In genomic region chr1:159675472-159675871, GRCm38 (mm10) we compare ENCODE assay signal across 23 mouse cellular contexts.
A peak's percentile ranks its signal among the peaks of the same experiment; 100 is the strongest.
DNase-seq lines count a peak whose midpoint lies in the region; ATAC-seq lines count a peak whose summit lies in the region.
"Had no signal": no experiment of that assay in that cellular context is flagged by ENCODE, and none has a peak within 500 bp of the region (broad histone marks: within the 10 kb centered on the region; RNA-seq: fewer than 3 reads in every experiment).

No protein-coding gene starts in this region.

- ATAC-seq in hindbrain, embryonic 12.5 days (ENCODE audit: low FRiP score), result 0 out of 2 replicates have a peak, but pooled peaks have one; percentile 26
- 0 out of 2 replicates have a peak, but pooled peaks have one; percentile 40 for ATAC-seq in hindbrain, embryonic 14.5 days (ENCODE audit: low FRiP score)
- no peak for ATAC-seq in hindbrain, embryonic 11.5 days (ENCODE audit: low FRiP score)
- peak; percentile 78 for ATAC-seq in granulocyte monocyte progenitor cell, adult 5-6 weeks (replicated peaks; ENCODE audit: poor library complexity, severe bottlenecking)
- ATAC-seq in megakaryocyte progenitor cell, adult 5-6 weeks (replicated peaks; ENCODE audit: poor library complexity), result peak; percentile 89
- ATAC-seq: forebrain, embryonic 14.5 days; forebrain, embryonic 16.5 days had no signal

- no peak overlapping the region for H3K9ac ChIP-seq in hindbrain, embryonic 12.5 days
- no peak overlapping the region for H3K9ac ChIP-seq in hindbrain, embryonic 14.5 days
- no peak overlapping the region for H3K9ac ChIP-seq in hindbrain, embryonic 11.5 days (ENCODE audit: low read depth, low read length)
- H3K9ac ChIP-seq: embryonic facial prominence, embryonic 13.5 days; embryonic facial prominence, embryonic 15.5 days; forebrain, embryonic 12.5 days had no signal

- H3K9me3 ChIP-seq in hindbrain, embryonic 12.5 days (replicated peaks), result no peaks in the 10 kb centered on the region
- H3K9me3 ChIP-seq in hindbrain, embryonic 10.5 days, result no peaks in the 10 kb centered on the region
- H3K9me3 ChIP-seq in hindbrain, embryonic 14.5 days (ENCODE audit: control insufficient read depth, low read length), result no peaks in the 10 kb centered on the region
- H3K9me3 ChIP-seq in hindbrain, embryonic 11.5 days (ENCODE audit: control insufficient read depth, low read length), result no peaks in the 10 kb centered on the region
- no peaks in the 10 kb centered on the region for H3K9me3 ChIP-seq in embryonic facial prominence, embryonic 10.5 days
- H3K9me3 ChIP-seq: embryonic facial prominence, embryonic 13.5 days; embryonic facial prominence, embryonic 15.5 days; forebrain, embryonic 10.5 days; forebrain, embryonic 12.5 days had no signal

- no peak overlapping the region for H3K4me2 ChIP-seq in hindbrain, embryonic 12.5 days (replicated peaks)
- no peak overlapping the region for H3K4me2 ChIP-seq in hindbrain, embryonic 14.5 days (replicated peaks)
- H3K4me2 ChIP-seq in hindbrain, embryonic 11.5 days (replicated peaks; ENCODE audit: low read depth, low read length), result no peak overlapping the region
- H3K4me2 ChIP-seq: embryonic facial prominence, embryonic 13.5 days; embryonic facial prominence, embryonic 15.5 days; forebrain, embryonic 12.5 days had no signal

- H3K4me1 ChIP-seq in hindbrain, embryonic 12.5 days, result peaks cover 9% of the 10 kb centered on the region
- H3K4me1 ChIP-seq in hindbrain, embryonic 10.5 days (replicated peaks), result peaks cover 8% of the 10 kb centered on the region
- peaks cover 17% of the 10 kb centered on the region for H3K4me1 ChIP-seq in hindbrain, embryonic 14.5 days (replicated peaks; ENCODE audit: control insufficient read depth, insufficient read depth, low read length)
- H3K4me1 ChIP-seq in hindbrain, embryonic 11.5 days (replicated peaks; ENCODE audit: control insufficient read depth, insufficient read depth, low read length), result no peaks in the 10 kb centered on the region; the same call in 1 of the 2 replicates
- peaks cover 11% of the 10 kb centered on the region for H3K4me1 ChIP-seq in embryonic facial prominence, embryonic 10.5 days

- 61% methylated on average over 4 of the region's 4 CpGs for WGBS in hindbrain, embryonic 12.5 days
- 62% methylated on average over 4 of the region's 4 CpGs for WGBS in hindbrain, embryonic 10.5 days
- 70% methylated on average over 4 of the region's 4 CpGs for WGBS in hindbrain, embryonic 14.5 days
- WGBS in hindbrain, embryonic 11.5 days, result 73% methylated on average over 4 of the region's 4 CpGs
- WGBS in embryonic facial prominence, embryonic 10.5 days, result 69% methylated on average over 4 of the region's 4 CpGs

- no peaks in the 10 kb centered on the region for H3K36me3 ChIP-seq in hindbrain, embryonic 12.5 days
- no peaks in the 10 kb centered on the region for H3K36me3 ChIP-seq in hindbrain, embryonic 10.5 days
- no peaks in the 10 kb centered on the region for H3K36me3 ChIP-seq in hindbrain, embryonic 14.5 days (replicated peaks; ENCODE audit: control insufficient read depth, insufficient read depth)
- H3K36me3 ChIP-seq in hindbrain, embryonic 11.5 days (ENCODE audit: control insufficient read depth, insufficient read depth, low read length), result no peaks in the 10 kb centered on the region
- H3K36me3 ChIP-seq in embryonic facial prominence, embryonic 10.5 days (replicated peaks), result no peaks in the 10 kb centered on the region
- H3K36me3 ChIP-seq: embryonic facial prominence, embryonic 13.5 days; embryonic facial prominence, embryonic 15.5 days; forebrain, embryonic 10.5 days; forebrain, embryonic 12.5 days had no signal

- no peak for DNase-seq in hindbrain, embryonic 10.5 days (ENCODE audit: low spot score)
- DNase-seq in hindbrain, embryonic 14.5 days (ENCODE audit: low spot score), result no peak
- DNase-seq in hindbrain, embryonic 11.5 days (ENCODE audit: low spot score), result no peak
- no peak for DNase-seq in embryonic facial prominence, embryonic 10.5 days (ENCODE audit: low spot score)
- no peak for DNase-seq in thymus, adult 18-20 months
- DNase-seq: adrenal gland, adult 2 months; adrenal gland, postnatal 10 days; adrenal gland, postnatal 36 days; cerebellum, adult 11-12 months; cerebellum, adult 2 months; cerebellum, adult 9-10 months; cerebellum, postnatal 10 days; cerebellum, postnatal 25 days had no signal

- no peak overlapping the region for H3K4me3 ChIP-seq in hindbrain, embryonic 12.5 days
- no peak overlapping the region for H3K4me3 ChIP-seq in hindbrain, embryonic 10.5 days
- no peak overlapping the region for H3K4me3 ChIP-seq in hindbrain, embryonic 14.5 days (replicated peaks; ENCODE audit: low read length)
- no peak overlapping the region for H3K4me3 ChIP-seq in hindbrain, embryonic 11.5 days (ENCODE audit: low read depth, low read length)
- no peak overlapping the region for H3K4me3 ChIP-seq in embryonic facial prominence, embryonic 10.5 days
- H3K4me3 ChIP-seq: embryonic facial prominence, embryonic 13.5 days; embryonic facial prominence, embryonic 15.5 days; erythroblast, embryonic 14.5 days; forebrain, embryonic 10.5 days; forebrain, embryonic 12.5 days had no signal

- H3K27me3 ChIP-seq in hindbrain, embryonic 12.5 days, result no peaks in the 10 kb centered on the region
- no peaks in the 10 kb centered on the region for H3K27me3 ChIP-seq in hindbrain, embryonic 10.5 days (ENCODE audit: insufficient read depth, poor library complexity, severe bottlenecking)
- no peaks in the 10 kb centered on the region for H3K27me3 ChIP-seq in hindbrain, embryonic 14.5 days (ENCODE audit: control insufficient read depth, insufficient read depth, low read length)
- H3K27me3 ChIP-seq in hindbrain, embryonic 11.5 days (ENCODE audit: control insufficient read depth, insufficient read depth, low read length), result no peaks in the 10 kb centered on the region
- H3K27me3 ChIP-seq in embryonic facial prominence, embryonic 10.5 days (replicated peaks; ENCODE audit: low read depth, poor library complexity, severe bottlenecking), result no peaks in the 10 kb centered on the region
- H3K27me3 ChIP-seq: embryonic facial prominence, embryonic 13.5 days; embryonic facial prominence, embryonic 15.5 days; forebrain, embryonic 12.5 days had no signal

- no peak overlapping the region for H3K27ac ChIP-seq in hindbrain, embryonic 12.5 days
- H3K27ac ChIP-seq in hindbrain, embryonic 10.5 days, result no peak overlapping the region
- H3K27ac ChIP-seq in hindbrain, embryonic 14.5 days, result no peak overlapping the region
- H3K27ac ChIP-seq in hindbrain, embryonic 11.5 days (ENCODE audit: low read depth, low read length), result no peak overlapping the region
- H3K27ac ChIP-seq in embryonic facial prominence, embryonic 10.5 days (replicated peaks), result no peak overlapping the region
- H3K27ac ChIP-seq: embryonic facial prominence, embryonic 13.5 days; embryonic facial prominence, embryonic 15.5 days; forebrain, embryonic 10.5 days; forebrain, embryonic 12.5 days had no signal
